In genomic region chr13:34964419-34964818, GRCm38 (mm10) we compare ENCODE assay signal across 9 mouse cellular contexts. TPM values are rescaled to one million over a fixed set of nuclear protein-coding genes. Genes with fewer than 3 reads are reported as not detected.
A peak's percentile ranks its signal among the peaks of the same experiment; 100 is the strongest.
DNase-seq lines count a peak whose midpoint lies in the region; ATAC-seq and TF ChIP-seq lines count a peak whose summit lies in the region.
"Had no signal": no experiment of that assay in that cellular context is flagged by ENCODE, and none has a peak within 500 bp of the region (broad histone marks: within the 10 kb centered on the region; RNA-seq: fewer than 3 reads in every experiment).

No protein-coding gene starts in this region.

- WGBS in heart, embryonic 16.5 days: 5% methylated on average over 14 of the region's 14 CpGs
- WGBS in limb, embryonic 13.5 days: 5% methylated on average over 14 of the region's 14 CpGs

- no peaks in the 10 kb centered on the region for H3K9me3 ChIP-seq in MEL (replicated peaks; ENCODE audit: insufficient read depth, low read length)
- H3K9me3 ChIP-seq in heart, embryonic 16.5 days (replicated peaks; ENCODE audit: control insufficient read depth, low read length): no peaks in the 10 kb centered on the region
- no peaks in the 10 kb centered on the region for H3K9me3 ChIP-seq in limb, embryonic 13.5 days

- TF ChIP-seq CTCF in MEL (IDR thresholded peaks at IDR 0.05 in 2 of 3, conservative IDR thresholded peaks at IDR 0.05 in 1 of 3; ENCODE audit: control insufficient read depth in 1 of 3, insufficient read depth in 1 of 3, low read depth in 2 of 3, low read length in 3 of 3, poor library complexity in 1 of 3, severe bottlenecking in 1 of 3): no peak

- H3K4me1 ChIP-seq in MEL (ENCODE audit: control insufficient read depth in 1 of 2, insufficient read depth in 2 of 2, low read length in 2 of 2): no peaks in the 10 kb centered on the region
- peaks cover 6% of the 10 kb centered on the region for H3K4me1 ChIP-seq in heart, embryonic 16.5 days (ENCODE audit: control insufficient read depth, insufficient read depth, low read length)
- H3K4me1 ChIP-seq in limb, embryonic 13.5 days: peaks cover 11% of the 10 kb centered on the region

- no peak for TF ChIP-seq RAD21 in MEL (IDR thresholded peaks at IDR 0.05; ENCODE audit: low read depth, low read length)

- H3K4me3 ChIP-seq in MEL (ENCODE audit: control insufficient read depth in 1 of 2, insufficient read depth in 1 of 2, low read depth in 2 of 2, low read length in 2 of 2): peak overlapping the region; percentile 46 to 55
- peak overlapping the region; percentile 61 for H3K4me3 ChIP-seq in heart, embryonic 16.5 days (ENCODE audit: low read length)
- peak overlapping the region; percentile 50 for H3K4me3 ChIP-seq in limb, embryonic 13.5 days
- H3K4me3 ChIP-seq: myocyte had no signal

- no peaks in the 10 kb centered on the region for H3K79me2 ChIP-seq in MEL (ENCODE audit: control insufficient read depth, insufficient read depth, low read length, poor library complexity)

- no peak overlapping the region for H3K27ac ChIP-seq in MEL (ENCODE audit: control insufficient read depth, low read depth, low read length)
- no peak overlapping the region for H3K27ac ChIP-seq in heart, embryonic 16.5 days (ENCODE audit: low read length)
- no peak overlapping the region for H3K27ac ChIP-seq in limb, embryonic 13.5 days

- H3K27me3 ChIP-seq in MEL (ENCODE audit: control insufficient read depth in 1 of 2, insufficient read depth in 2 of 2, low read length in 2 of 2): peaks cover 0 to 2% of the 10 kb centered on the region in 2 experiments
- peaks cover 8% of the 10 kb centered on the region for H3K27me3 ChIP-seq in heart, embryonic 16.5 days (ENCODE audit: control insufficient read depth, insufficient read depth, low read length)
- peaks cover 33% of the 10 kb centered on the region for H3K27me3 ChIP-seq in limb, embryonic 13.5 days

- TF ChIP-seq EP300 in MEL (IDR thresholded peaks at IDR 0.05; ENCODE audit: low read depth in 1 of 2, low read length in 2 of 2): no peak

- H3K9ac ChIP-seq in MEL (ENCODE audit: control insufficient read depth, low read depth, low read length, poor library complexity, severe bottlenecking): peak overlapping the region; percentile 28; the same call in 1 of the 2 replicates
- H3K9ac ChIP-seq in heart, embryonic 16.5 days (ENCODE audit: low read length): 0 out of 2 replicates have a peak overlapping the region, but pooled peaks have one; percentile 51
- peak overlapping the region; percentile 60; the same call in 1 of the 2 replicates for H3K9ac ChIP-seq in limb, embryonic 13.5 days

- peak; percentile 6 for DNase-seq in adrenal gland, postnatal 10 days
- DNase-seq in adrenal gland, postnatal 25 days: no peak
- peak; percentile 24 for DNase-seq in MEL (ENCODE audit: low read depth, low spot score)
- DNase-seq in retina, postnatal 1 day: peak; percentile 37
- DNase-seq in frontal cortex, adult 2 months (ENCODE audit: extremely low spot score in 1 of 2, low spot score in 1 of 2): no peak
- DNase-seq in spleen, adult 12 weeks (ENCODE audit: low spot score): no peak

- ATAC-seq in heart, embryonic 16.5 days (replicated peaks; ENCODE audit: extremely low read depth, insufficient read depth, low FRiP score): 0 out of 2 replicates have a peak, but pooled peaks have one; percentile 23
- no peak for ATAC-seq in limb, embryonic 13.5 days (ENCODE audit: low FRiP score, low read depth)

- no peaks in the 10 kb centered on the region for H3K36me3 ChIP-seq in MEL (ENCODE audit: control insufficient read depth in 1 of 2, insufficient read depth in 2 of 2, low read length in 2 of 2)
- H3K36me3 ChIP-seq in heart, embryonic 16.5 days (ENCODE audit: control insufficient read depth, insufficient read depth): no peaks in the 10 kb centered on the region
- H3K36me3 ChIP-seq in limb, embryonic 13.5 days: no peaks in the 10 kb centered on the region

- H3K4me2 ChIP-seq in heart, embryonic 16.5 days (ENCODE audit: low read depth, low read length): peak overlapping the region; percentile 95
- peak overlapping the region; percentile 79 for H3K4me2 ChIP-seq in limb, embryonic 13.5 days (replicated peaks)

- TF ChIP-seq POLR2A in MEL (IDR thresholded peaks at IDR 0.05; ENCODE audit: control insufficient read depth in 1 of 2, insufficient read depth in 1 of 2, low read depth in 1 of 2, low read length in 2 of 2, poor library complexity in 1 of 2): no peak

TF ChIP-seq in MEL, 35 proteins besides CTCF, POLR2A, EP300 and RAD21:
- TF ChIP-seq MEF2A (IDR thresholded peaks at IDR 0.05; ENCODE audit: extremely low read depth, insufficient replicate concordance, low read depth, low read length, poor library complexity, severe bottlenecking): no peak
- no peak for TF ChIP-seq ETS1 (IDR thresholded peaks at IDR 0.05; ENCODE audit: low read depth, low read length)
- TF ChIP-seq CHD1 (IDR thresholded peaks at IDR 0.05; ENCODE audit: low read depth, low read length): no peak
- TF ChIP-seq NRF1 (IDR thresholded peaks at IDR 0.05; ENCODE audit: insufficient read depth, low read depth, low read length, poor library complexity, severe bottlenecking): no peak
- no peak for TF ChIP-seq ELF1 (IDR thresholded peaks at IDR 0.05; ENCODE audit: low read depth, low read length)
- no peak for TF ChIP-seq MAX (IDR thresholded peaks at IDR 0.05; ENCODE audit: low read length)
- TF ChIP-seq ZKSCAN1 (IDR thresholded peaks at IDR 0.05; ENCODE audit: low read depth, low read length): no peak
- no peak for TF ChIP-seq MAFK (IDR thresholded peaks at IDR 0.05; ENCODE audit: borderline replicate concordance, low read depth, low read length)

RNA-seq across cellular contexts. Expression of gene Eci3, which starts 0.8 kb away (rescaled TPM):
- total RNA-seq in adrenal gland, postnatal 10 days (2021): 1 to 10 TPM; 1.9 to 4.2 TPM
- 1.5 TPM in 1 of 2 replicates, not detected in the other for total RNA-seq in adrenal gland, postnatal 25 days (2021)
- 0.35 TPM in 1 of 2 replicates, not detected in the other for total RNA-seq in MEL (2012; rRNA removed)
- polyA plus RNA-seq in MEL (2012; ENCODE audit: insufficient read depth in 1 of 2, insufficient read length in 2 of 2, low read depth in 1 of 2, low replicate concordance in 2 of 2, missing spikeins in 1 of 2): under 1 TPM in 1 of 2 experiments, not detected in 1; 0.93 TPM
- 0.29 and 0.42 TPM in 2 replicates for polyA plus RNA-seq in heart, embryonic 16.5 days (2015; fragmentation: Nextera tagmentation; extraction: Ambion mirVana)
- polyA plus RNA-seq in limb, embryonic 13.5 days (2015; fragmentation: Nextera tagmentation; extraction: Ambion mirVana): 1.00 and 1.4 TPM in 2 replicates
- polyA plus RNA-seq in frontal cortex, adult 2 months (2012; rRNA removed): 0.30 and 0.44 TPM in 2 replicates
- polyA plus RNA-seq: myocyte had no signal

RNA-seq across cellular contexts. Expression of gene 4933417A18Rik, which starts 40.2 kb away (rescaled TPM):
- total RNA-seq in adrenal gland, postnatal 10 days (2021): not detected
- not detected in 2 replicates for total RNA-seq in adrenal gland, postnatal 25 days (2021)
- total RNA-seq in MEL (2012; rRNA removed): not detected in 2 replicates
- not detected for polyA plus RNA-seq in MEL (2012; ENCODE audit: insufficient read depth in 1 of 2, insufficient read length in 2 of 2, low read depth in 1 of 2, low replicate concordance in 2 of 2, missing spikeins in 1 of 2)
- not detected in 2 replicates for polyA plus RNA-seq in heart, embryonic 16.5 days (2015; fragmentation: Nextera tagmentation; extraction: Ambion mirVana)
- polyA plus RNA-seq in limb, embryonic 13.5 days (2015; fragmentation: Nextera tagmentation; extraction: Ambion mirVana): not detected in 2 replicates
- polyA plus RNA-seq in frontal cortex, adult 2 months (2012; rRNA removed): not detected in 2 replicates
- polyA plus RNA-seq: myocyte had no signal

RNA-seq across cellular contexts. Expression of gene Fam217a, which starts 40.3 kb away (rescaled TPM):
- total RNA-seq in adrenal gland, postnatal 10 days (2021): under 1 TPM; 0.57 to 0.79 TPM
- 0.61 TPM in 1 of 2 replicates, not detected in the other for total RNA-seq in adrenal gland, postnatal 25 days (2021)
- total RNA-seq in MEL (2012; rRNA removed): not detected in 2 replicates
- polyA plus RNA-seq in MEL (2012; ENCODE audit: insufficient read depth in 1 of 2, insufficient read length in 2 of 2, low read depth in 1 of 2, low replicate concordance in 2 of 2, missing spikeins in 1 of 2): not detected
- 1.5 and 1.6 TPM in 2 replicates for polyA plus RNA-seq in heart, embryonic 16.5 days (2015; fragmentation: Nextera tagmentation; extraction: Ambion mirVana)
- 0.70 and 1.2 TPM in 2 replicates for polyA plus RNA-seq in limb, embryonic 13.5 days (2015; fragmentation: Nextera tagmentation; extraction: Ambion mirVana)
- 2.6 and 2.8 TPM in 2 replicates for polyA plus RNA-seq in frontal cortex, adult 2 months (2012; rRNA removed)
- polyA plus RNA-seq: myocyte had no signal

Comparison
In these comparisons a context has a peak if more than half of its experiments do, and no peak if none do; other contexts are left out.
1. DNase-seq: peak in adrenal gland, postnatal 10 days (single experiment), MEL (single experiment) and retina, postnatal 1 day (single experiment); none in adrenal gland, postnatal 25 days (single experiment), frontal cortex, adult 2 months (0 of 2) and spleen, adult 12 weeks (single experiment).
2. Peak in every context shown above with its lines, with median percentiles within 50 percentile points of each other: H3K4me3 ChIP-seq and H3K9ac ChIP-seq.